Mouse (Mus musculus) kidney, adult 18-20 months (tissue): ENCODE measurements around the gene L1td1.

Experiments used
- DNase-seq: peaks from one replicate; pipeline ENCODE4 v3.0.0; 2021

The L1td1 gene

DNA sequence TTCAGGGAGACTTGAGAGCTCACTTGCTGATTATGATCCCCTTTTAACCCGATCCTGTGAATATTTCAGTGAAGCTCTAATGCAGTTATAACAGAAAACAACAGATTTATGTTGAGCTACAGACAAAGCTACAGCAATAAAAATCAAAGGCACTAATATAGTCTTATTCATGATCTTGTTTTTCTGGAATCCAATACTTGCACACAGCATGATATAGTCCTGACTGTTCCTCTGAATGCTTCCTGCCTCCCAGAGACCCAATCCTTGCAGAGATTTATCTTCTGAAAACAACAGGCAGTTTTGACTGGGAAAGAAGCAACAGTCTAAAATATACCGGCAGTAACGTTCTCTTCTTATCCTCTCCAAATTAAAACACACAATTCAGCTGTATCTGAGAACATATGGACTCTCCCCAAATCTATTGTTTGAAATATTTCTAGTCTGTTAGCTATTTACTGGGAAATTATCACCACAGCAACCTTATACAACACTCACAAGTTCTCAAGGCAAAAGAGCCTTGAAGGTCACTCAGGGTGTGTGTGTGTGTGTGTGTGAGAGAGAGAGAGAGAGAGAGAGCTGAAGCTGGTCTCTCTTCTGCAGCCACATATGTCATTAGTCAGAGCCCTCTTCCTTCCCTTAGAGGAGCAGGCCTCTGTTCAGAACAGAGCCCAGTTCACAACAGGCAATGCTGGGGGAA is 16.8 kb downstream of the L1td1 start:
- DNase-seq, result no peak

DNA sequence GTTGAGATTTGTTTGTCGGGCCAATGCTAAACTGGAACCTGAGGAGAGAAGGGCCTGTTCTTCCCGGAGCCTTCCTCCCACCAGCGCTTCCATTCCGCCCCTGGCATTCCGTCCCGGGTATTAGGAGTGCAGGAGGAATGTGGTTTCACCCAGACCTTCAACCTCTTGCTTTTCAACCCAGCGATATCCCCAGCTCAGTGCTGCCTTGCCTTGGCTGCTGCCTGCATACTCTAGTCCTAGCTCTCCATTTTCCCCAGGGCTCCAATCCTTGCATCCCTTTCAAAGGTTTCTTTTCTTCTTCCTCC is 17.3 kb downstream of the L1td1 start:
- DNase-seq, result no peak

DNA sequence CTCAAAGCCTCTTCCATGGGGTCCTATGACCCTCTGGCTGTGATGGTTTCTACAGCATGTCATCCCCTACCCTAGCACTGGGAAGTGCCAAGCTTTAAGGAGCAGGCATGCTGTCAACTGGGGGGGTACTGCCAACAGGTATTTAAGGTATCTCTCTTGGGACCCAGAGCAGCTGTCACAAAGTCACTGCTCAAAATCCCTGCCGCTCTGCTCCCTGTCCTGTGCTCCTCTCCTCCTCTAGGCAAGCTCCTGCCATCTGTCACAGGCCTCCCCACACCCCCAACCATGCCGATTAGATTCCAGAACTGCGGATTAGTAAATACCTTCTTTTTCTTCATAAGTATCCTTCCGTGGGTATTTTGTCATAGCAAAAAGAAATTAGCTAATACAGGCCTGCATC is 27.9 kb downstream of the L1td1 start:
- no peak for DNase-seq

DNA sequence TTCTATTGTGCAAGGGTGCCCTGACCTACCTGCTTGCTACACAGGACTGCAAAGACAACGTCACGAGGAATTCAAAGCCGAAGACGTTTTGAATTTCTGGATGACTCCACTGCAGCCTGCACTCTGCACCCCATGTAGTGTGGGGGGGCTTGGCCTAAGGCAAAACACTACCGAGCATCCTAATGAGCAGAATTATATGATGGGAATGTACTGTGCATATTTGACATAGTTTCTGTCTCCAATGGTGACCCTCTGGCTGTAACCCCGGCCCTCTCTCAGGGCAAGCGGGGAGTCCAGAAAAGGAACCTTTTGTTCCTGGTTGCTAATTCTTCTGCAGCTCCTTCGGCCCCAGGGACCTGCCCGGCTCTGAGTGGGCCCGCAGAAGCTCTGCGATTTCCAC is 29.6 kb downstream of the L1td1 start:
- DNase-seq, result no peak

DNA sequence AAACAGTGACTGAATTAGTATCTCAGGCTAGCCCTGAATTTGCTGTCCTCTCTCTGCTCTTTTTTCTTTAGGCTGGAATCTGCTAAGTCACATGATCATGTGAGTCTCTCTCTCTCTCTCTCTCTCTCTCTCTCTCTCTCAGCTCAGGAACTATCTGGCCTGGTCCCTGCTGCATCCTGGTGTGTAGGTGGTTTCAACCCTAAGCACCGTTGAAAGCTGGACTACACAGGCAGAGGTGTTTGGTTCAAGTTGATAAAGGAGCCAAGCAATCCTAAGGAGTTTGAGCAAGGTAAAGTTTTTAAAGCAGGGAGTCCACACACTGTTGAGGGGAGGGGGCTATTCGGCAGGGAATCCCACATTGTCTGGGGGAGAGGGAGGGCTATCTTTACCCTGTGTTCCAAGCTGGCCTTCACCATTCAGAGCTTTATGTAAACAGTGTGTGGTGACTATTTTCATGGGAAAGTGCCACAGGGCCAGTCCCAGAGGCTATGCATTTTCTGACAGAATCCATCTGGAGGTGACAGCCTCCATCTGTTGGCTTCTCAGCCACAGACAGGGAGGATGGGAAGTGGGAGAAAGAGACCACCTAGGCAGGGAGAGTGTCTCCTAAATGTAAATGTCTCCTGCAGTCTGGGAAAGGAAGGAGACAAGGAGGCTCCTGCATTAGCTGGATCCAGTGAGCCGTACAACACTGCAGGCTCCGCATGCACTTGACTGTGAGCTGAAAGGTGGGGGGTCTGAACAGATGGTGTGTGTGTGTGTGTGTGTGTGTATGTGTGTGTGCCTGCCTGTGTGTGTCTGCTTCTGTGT is 31.7 kb downstream of the L1td1 start:
- DNase-seq, result no peak

DNA sequence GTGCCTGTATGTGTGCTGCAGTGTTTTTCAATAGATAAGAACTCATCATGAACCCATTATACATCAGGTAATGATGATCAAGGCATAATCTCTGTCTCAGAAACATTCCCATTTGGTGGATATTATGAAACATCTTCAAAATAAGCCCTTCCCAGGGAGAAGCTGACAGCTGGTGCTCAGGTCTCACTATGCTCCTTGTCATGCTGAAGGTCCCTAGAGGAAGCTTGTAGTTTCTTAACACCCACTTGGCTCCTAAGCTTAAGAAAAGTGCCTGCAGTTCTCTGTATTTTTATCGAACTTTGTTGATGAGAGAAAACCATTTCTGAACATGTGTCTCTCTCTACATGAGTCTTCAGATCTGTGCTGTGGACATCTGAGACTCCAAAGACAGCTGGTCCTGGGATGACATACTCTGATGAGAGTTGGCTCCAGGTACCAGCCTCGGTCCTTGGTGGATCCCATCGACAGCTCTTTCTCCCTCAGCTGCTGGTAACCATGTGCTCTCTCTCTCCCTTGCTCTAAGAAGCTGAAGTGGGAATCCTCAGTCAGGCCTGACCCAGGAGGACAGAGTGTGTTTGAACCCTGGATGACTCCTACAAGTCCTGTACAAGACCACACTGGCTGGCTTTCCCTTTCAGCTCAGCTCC is 32.5 kb downstream of the L1td1 start:
- no peak for DNase-seq

DNA sequence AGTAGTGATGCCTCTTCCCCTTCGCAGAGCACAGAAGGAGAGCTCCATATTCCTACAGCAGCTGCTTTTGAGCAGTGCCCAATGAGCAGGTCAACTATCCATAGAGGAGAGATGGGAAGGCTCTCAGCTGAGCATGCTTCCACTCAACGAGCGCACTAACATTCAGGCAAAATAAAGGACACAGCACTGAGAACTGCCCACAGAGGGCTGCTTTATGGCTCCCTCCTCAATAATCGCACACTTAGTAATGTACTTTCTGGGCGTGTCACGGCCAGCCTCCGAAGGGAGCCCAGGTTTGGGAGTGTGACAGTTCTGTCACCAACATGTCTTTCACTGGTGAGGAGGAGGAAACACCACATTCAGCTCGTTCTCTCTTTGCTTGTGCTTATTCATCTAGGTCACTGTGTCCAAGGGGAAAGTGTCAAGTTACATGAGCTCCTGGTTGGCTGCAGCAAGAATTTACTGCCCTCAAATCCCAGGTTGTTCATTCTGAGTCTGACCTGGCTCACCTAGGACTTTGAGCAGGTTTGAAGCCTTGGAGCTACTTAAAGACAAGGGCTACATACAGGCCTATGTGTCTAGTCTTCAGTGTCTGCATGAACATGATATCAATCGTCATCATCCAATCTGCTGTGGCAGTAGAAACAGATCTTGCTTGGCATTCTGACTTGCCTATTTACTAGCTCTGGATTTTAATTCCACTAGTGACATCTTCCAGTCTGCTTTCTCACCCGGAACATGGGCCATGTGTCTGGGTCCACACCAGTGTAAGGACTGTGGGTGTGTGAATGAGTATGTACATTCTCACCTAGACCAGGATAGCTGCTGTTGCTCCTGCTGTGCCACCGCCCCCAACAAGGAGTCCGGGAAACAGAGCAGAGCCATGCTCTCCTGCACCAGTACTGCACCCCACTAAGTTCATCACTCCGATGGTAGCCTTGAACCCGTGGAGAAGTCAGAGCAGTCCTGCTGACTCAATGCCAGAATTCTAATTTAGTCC is 40.9 kb downstream of the L1td1 start:
- DNase-seq, result no peak

DNA sequence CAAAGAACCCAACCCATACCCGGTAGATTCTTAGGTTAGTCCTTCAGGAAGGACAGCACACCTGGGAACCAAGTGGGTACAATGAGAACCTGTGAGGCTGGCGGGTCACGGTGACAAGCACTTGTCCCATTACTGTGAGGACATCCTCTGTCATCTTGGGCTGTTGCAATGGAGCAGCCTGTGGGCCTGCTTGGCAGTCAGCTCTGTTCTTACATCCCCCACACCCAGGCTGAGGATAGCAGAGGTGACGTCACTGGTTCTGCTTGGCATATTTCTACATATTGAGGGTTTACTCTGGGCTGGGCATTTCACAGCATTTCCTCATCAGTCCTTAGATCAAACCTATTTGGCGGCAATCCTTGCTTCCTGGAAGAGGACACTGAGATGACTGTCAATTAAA is 47.3 kb downstream of the L1td1 start:
- no peak for DNase-seq

DNA sequence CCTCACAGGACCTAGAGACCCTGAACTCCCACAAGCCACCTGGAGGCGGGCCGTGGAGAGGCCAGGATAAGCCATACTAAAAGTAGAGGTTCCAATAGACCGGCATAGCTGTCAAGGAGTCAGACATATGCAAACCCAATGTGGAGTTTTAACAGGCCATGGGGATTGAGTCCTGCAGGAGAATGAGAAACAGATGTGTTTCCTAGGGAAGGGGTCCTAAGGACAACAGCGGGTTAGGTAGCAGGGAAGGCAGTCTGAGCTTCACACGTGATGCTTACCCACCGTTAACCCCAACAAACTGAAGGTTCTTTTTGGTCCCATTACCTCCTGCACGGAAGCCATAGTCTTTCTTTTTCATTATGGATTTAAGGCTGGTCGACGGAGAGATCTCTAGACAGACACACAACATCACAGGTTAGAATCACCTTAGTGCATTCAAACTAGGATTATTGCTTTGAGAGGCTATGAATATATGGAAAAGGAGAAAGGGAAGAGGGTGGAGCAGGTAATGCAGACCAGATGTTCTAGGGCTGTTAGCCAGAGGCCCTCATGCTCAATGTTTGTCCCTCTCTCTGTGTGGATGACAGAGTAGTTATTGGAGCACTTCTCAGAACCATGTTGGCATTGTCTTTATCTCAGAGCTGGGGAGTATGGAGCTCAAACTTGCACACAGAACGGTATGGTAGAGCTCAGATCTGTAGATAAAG is 50.3 kb downstream of the L1td1 start:
- no peak for DNase-seq

DNA sequence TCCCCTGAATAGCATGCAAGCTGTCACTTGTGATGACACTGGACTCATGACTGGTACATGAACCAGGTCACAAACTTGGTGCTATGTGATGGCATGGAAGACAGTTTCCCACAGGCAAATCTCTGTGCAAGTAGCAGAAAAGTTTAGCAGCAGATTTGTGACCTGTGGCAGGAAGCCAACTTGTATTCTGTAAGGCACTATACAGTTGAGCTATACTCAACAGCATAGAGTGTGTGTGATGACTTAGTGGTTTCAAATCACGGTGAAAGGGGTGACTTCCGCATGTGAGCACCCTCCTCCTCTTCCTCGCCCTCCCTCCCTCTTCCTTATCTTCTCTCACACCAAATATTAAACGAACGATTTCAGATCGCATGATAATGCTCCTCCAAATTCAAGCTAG is 50.9 kb downstream of the L1td1 start:
- no peak for DNase-seq

DNA sequence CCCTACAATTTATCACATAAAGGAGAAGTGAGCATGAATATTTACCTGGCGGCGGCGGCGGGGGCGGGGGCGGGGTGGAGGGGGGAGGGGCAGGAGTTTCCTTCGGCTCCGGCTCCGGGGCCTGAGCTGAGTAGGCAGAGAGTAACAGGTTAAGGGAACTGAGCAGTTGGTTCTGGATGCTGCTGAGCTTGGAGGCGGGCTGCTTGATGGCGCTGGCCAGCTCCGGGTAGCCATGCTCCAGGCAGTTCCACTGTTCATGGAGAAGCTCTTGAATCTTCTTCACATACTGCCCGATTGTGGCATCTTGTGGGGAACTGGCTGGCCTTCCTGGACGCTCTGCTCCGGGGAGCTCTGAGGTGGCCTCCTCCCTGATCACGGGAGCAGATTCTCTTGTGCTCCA is 51.7 kb downstream of the L1td1 start:
- no peak for DNase-seq

DNA sequence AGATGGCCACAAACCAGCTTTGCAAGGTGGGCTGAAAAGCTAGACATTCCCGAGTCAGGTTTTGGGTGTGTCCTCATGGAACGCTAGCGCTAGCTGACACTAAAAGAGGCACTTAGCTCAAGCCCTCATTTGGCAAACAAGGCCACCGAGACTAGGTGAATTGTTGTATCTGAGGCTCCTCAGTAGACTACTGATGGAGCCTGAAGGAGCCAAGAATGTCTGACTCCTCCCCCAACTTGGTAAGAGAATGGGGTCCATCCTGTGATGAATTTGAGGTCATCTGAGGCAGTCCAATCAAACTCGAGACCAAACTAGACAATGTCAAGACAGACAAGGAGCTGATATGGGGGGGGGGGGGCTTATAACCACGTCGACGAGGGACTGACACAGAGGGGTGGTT is 59.3 kb downstream of the L1td1 start:
- no peak for DNase-seq

DNA sequence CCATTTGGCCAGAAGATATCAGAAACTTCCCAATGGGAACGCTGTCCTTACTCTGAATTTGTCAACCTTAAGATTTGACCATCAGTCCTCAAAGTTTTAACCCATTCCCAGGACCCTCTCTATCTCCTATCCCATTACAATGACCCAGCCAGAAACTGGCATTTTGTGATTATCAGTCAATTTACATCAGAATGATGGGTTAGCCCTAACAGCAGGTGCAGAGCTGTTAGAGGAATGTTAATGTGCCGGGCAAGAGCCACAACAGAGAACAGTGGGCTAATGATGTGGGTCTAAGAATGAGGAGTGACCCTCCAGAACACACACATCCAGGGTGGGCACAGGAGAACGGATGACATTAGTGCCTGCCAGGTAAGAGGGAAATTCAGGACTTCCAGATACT is 59.7 kb downstream of the L1td1 start:
- no peak for DNase-seq
